Mouse (Mus musculus): Measurements from ENCODE around the gene Ermap.

Gene Ermap

GRCm38 (mm10) chr4:119188060-119188785 is 1.6 kb downstream of the Ermap start:
- DNase-seq (ENCODE audit: low spot score in 2 of 2), result no peak

GRCm38 (mm10) chr4:119185771-119186170 is 4.0 kb downstream of the Ermap start:
- no peak for DNase-seq (ENCODE audit: low spot score in 2 of 2)

GRCm38 (mm10) chr4:119183525-119183924 is 6.3 kb downstream of the Ermap start:
- no peak for DNase-seq (ENCODE audit: low spot score in 2 of 2)

DNA sequence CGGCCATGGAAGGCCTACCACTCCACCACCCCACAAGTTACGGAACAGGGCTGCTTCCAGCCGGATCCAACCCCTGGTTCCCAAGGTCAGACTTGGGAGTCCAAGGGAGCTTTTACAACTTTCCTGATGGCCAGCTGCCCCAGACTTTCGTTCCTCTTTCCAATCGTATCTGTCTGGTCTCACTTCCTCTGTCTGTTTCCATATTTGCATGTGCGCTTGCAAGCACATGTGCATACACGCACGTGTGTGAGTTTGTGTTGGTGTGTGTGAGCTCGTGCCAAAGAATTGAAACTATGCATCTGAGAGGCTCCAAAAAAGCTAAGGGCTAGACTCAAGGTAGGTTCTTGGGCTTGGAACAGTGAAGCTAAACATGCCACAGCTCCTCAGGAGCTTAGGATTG is 8.4 kb downstream of the Ermap start:
- DNase-seq (ENCODE audit: low spot score in 2 of 2), result no peak

DNA sequence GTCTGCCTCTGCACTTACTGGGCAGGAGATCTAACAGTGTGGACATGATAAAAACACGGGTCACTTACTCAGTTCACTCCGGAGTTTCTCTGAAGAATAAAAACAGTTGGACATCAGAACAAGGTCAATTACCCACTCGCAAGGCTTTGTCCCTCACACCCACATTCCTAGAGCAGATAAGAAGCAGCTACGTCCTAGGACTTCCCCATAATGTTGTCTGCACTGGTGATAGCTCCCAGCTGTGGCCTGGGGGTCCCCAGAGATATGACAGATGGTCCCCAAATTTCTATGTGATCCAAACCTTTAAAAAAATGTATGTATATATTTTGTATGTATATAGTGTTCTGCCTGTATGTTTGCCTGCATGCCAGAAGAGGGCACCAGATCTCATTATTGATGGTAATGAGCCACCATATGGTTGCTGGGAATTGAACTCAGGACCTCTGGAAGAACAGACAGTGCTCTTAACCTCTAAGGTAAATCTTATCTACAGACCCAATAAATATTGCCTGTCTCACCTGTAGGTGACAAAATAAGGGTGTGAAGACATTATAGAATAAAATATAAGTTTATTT is 9.6 kb downstream of the Ermap start:
- no peak for DNase-seq (ENCODE audit: low spot score in 2 of 2)

GRCm38 (mm10) chr4:119178331-119178730 is 11.5 kb downstream of the Ermap start:
- DNase-seq (ENCODE audit: low spot score in 2 of 2), result no peak

GRCm38 (mm10) chr4:119177702-119178101 is 12.1 kb downstream of the Ermap start:
- no peak for DNase-seq (ENCODE audit: low spot score in 2 of 2)

DNA sequence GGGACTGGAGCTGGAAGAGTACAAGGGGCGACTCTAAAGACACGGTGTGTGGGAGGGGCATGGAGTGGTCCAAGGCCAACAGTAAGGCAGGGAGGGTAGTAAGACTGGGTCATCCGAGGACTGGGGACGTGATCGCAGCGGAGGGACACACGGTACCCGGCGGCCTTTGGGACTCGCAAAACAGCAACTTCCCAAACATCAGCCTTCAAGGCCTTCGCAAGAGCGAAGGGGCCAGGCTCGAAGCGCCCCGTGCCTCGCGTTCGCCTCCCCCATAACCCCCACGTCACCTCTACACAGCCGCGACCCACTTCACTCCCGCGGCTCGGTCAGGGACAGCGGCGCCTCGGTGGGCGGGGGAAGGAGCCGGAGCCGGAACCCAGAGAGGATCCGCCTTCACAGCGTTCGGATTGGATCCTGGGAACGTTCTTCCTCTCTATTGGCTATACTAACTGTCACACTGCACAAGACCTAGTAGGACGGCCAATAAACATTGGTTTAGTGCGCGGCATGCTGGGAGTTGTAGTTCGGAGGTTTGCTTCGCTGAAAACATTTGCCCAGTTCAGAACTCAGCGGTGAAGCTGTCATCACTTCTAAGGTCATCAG is 15.9 kb downstream of the Ermap start, which contains the start of gene Zfp691:
TSS of gene Zfp691 (minus strand) at position 345 of the 603 bp plus-strand sequence.
- peak; percentile 91 to 94 for DNase-seq (ENCODE audit: low spot score in 2 of 2)

GRCm38 (mm10) chr4:119172919-119173650 is 16.7 kb downstream of the Ermap start:
- no peak for DNase-seq (ENCODE audit: low spot score in 2 of 2)

GRCm38 (mm10) chr4:119167663-119168062 is 22.1 kb downstream of the Ermap start:
- peak; percentile 63 to 83 for DNase-seq (ENCODE audit: low spot score in 2 of 2)

DNA sequence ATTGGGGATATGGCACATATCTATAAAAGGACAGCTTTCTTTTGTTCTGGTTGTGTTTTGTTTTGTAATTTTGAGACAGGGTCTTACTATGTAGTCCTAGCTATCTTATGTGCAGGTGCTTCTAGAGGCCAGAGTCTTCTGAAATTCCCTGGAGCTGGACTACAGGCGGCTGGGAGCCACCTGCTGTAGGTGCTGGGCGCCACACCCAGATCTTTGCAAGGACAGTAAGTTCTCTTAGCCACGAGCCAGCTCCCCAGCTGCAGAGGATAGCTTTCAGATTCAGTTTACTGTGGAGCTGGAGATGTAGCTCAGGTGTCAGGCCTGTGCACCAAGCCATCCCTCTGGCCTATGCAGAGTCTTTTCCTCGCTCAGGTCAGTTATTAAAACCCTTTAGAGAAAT is 22.7 kb downstream of the Ermap start:
- DNase-seq (ENCODE audit: low spot score in 2 of 2), result no peak

DNA sequence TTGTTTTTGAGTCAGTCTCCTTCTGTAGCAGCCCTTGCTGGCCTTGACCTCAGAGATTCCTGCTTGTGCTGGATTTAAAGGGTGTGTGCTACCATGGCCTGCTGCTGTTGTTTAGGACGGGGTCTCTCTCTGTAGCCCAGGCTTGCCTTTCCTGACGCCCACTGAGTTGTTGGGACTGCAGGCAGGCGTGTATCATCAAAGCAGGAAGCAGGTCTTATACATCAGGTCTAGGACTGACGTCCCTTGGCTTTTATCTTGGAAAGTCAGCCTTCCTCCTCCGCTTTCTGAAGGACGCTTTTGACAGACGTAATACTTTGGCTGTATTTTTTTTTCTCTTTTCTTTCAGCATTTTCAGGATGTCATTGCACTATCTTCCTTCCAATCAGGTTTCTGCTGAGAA is 23.9 kb downstream of the Ermap start:
- DNase-seq (ENCODE audit: low spot score in 2 of 2), result no peak

- DNase-seq (ENCODE audit: low spot score in 2 of 2), result no peak
Measured at GRCm38 (mm10) chr4:119162990-119163389, 26.8 kb downstream of the Ermap start.

DNA sequence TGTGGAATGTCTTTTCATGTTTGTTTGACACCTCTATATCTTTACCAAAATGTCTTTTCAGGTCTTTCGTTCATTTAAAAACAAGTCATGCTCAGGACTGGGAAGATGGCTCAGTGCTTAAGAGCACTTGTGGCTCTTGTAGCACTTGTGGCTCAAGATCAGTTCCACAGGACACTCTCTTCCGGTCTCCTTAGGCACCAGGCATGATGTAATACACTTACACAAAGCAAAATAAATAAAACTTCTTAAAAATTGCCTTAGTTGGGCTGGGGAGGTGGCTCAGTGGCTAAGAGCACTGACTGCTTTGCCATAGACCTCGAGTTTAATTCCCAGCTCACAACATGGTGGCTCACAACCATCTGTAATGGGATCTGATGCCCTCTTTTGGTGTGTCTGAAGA is 28.5 kb downstream of the Ermap start:
- no peak for DNase-seq (ENCODE audit: low spot score in 2 of 2)

DNA sequence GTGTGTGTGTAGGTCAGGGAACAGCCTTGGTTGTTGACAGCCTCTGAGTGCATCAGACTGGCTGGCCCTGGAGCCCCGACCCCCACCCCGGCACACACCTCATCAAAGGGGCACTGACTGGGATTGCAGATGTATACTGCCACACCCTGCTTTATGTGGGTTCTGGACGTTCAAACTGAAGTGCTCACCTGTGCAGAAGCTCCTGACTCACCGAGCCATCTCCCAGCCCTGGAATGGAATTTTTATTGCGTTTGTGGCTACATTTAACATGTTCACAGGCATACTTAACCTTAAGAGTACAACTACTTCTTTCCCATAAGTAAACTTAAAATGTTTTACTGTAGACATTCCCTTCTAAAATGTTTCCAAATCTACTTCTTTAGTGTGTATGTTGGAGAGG is 31.9 kb downstream of the Ermap start:
- DNase-seq (ENCODE audit: low spot score in 2 of 2), result no peak

DNA sequence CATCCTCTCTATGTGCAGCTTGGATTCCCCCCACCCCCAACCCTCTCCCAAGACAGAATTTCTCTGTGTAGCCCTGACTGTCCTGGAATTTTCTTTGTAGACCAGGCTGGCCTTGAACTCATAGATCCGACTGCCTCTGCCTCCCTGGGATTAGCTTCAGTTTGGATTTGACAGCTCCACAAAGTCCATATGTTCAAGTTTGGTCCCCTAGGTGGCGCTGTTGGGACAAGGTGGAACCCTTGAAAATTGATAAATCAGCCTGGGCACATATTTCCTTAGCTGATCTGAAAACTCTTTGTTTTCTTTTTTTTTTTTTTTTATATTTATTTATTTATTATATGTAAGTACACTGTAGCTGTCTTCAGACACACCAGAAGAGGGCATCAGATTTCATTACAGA is 32.6 kb downstream of the Ermap start:
- DNase-seq (ENCODE audit: low spot score in 2 of 2), result no peak

DNA sequence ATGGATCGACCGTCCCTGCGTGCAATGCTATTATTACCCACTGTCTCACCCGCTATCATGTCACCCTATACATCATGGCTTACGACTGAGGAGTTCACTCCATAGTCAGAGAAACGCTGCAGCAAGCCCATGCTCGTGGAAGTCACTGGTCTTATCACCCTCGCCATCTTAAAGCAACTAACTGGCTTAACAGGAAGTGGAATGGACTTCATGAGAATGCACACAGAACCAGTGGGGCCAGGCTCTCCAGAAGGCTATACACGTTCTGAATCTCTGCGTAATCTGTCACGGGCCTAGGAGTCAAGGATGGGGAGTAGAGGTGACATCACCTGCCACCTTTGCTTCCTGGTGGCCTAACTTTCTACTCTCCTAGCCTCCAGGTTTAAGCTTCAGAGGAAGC is 41.1 kb downstream of the Ermap start:
- DNase-seq (ENCODE audit: low spot score in 2 of 2), result no peak

GRCm38 (mm10) chr4:119147347-119147746 is 42.5 kb downstream of the Ermap start:
- DNase-seq (ENCODE audit: low spot score in 2 of 2), result no peak

DNA sequence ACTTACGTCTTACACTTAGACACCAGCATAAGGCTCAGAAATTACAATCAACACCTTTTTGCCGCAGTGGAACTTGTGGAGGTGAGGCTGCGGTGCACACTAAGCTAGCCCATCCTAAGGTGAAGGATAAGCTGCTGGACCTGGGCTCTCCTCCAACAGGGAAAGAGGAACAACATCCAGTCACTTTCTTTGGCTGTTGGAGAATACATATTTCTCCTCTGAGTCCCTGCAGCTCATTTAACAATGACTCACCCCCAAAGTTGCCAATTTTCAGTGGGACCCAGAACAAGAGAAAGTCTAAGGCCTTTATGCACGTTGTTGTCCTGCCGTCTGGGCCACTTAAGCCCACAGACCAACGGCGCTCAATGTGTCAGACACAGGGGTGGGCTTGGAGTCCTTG is 43.0 kb downstream of the Ermap start:
- DNase-seq (ENCODE audit: low spot score in 2 of 2), result no peak

GRCm38 (mm10) chr4:119142230-119142871 is 47.5 kb downstream of the Ermap start:
- peak in 1 of 2 experiments; percentile 57 for DNase-seq (ENCODE audit: low spot score in 2 of 2)

DNA sequence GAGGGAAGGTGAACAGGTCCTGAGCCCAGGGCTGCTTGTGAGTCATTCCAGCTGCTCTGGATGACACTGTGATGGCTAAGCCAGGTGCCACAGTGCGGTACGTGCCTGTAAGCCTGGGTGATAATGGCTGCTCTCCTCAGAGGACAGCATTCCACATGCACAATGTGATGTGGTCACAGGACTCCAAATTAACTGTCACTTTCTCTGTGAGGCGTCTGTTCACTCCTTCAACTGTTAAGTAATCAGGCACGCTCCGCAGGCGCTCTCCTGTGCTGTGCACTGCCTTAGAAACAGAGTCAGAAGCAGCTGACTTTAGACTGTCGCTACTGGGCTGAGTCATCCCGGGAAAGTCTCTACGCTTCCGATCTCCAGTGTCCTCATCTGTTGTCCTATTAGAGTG is 48.6 kb downstream of the Ermap start:
- DNase-seq (ENCODE audit: low spot score in 2 of 2), result no peak

GRCm38 (mm10) chr4:119140126-119140525 is 49.7 kb downstream of the Ermap start:
- DNase-seq (ENCODE audit: low spot score in 2 of 2), result no peak
